Mouse (Mus musculus) G1E-ER4 (cell line): Measurements from ENCODE around the gene Ccl11. TPM values are rescaled to one million over a fixed set of nuclear protein-coding genes. Genes with fewer than 3 reads are reported as not detected.

Experiments used
- GATA1 ChIP-seq: IDR thresholded peaks from one replicate; pipeline ENCODE4 v1.8.0; 2012; ENCODE audit warnings: low read length, inconsistent platforms
- polyA plus RNA-seq: library from polyadenylated mRNA; stranded (reverse); fragments of >175 nt; gene quantifications from 2 replicates; pipeline ENCODE4 v1.2.3, GENCODE M21; 2012

The Ccl11 gene
- not detected in 2 replicates for polyA plus RNA-seq

DNA sequence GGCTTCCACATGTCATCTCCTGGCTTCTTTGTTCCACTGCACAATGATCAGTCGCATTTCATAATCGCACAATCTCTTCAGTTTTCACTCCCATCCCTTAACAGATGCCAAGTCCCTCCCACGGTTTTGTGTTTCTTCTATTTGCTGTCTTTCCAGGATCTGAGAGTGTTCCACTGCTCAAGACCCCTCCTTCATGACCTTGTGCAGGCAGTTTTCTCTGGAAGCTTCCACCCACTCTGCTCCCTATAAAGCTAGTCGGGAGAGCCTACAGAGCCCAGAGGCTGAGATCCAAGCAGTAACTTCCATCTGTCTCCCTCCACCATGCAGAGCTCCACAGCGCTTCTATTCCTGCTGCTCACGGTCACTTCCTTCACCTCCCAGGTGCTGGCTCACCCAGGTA lies at the start of gene Ccl11:
TSS of gene Ccl11 (plus strand) at position 178 of the 400 bp plus-strand sequence.
- TF ChIP-seq GATA1 = no peak

- TF ChIP-seq GATA1 = no peak
These were observed 47.5 kb upstream of the Ccl11 start for GRCm38 (mm10) chr11:82010115-82010514.

DNA sequence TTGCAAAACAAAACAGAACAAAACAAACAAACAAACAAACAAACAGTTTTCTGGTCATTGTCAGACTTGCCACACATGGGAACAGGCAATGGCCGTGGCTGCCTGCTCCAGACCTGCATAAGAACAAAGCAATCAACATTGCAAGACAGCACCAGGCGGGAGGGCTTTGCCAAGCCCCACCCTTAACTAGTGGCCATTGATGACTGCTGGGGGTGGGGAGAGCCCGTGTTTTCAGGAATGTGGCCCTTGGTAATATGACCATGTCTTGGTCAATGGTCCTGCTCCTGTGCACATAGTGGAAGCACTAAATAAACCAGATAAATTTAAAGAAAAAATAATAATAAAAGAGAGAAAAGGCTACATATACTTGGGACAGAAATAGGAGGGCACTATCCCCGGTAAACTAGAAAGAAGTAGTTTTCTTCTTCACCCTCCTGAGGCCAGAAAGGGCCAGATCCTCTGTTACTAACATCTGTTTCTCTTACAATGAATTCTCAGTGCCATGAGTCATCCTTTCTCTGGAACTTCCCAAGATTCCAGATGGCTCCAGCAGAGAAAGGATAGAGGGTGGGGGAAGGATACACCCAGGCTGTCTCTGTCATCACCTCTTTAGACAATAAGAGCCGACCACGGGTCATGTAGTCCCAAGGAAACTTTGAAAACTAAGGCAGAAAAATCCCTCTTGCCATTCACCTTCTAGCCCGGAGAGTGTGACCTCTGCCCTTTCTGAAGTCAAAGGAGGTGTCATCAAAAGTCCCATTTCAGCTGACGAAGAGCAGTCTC lies 46.0 kb upstream of the Ccl11 start:
- TF ChIP-seq GATA1 = no peak

GRCm38 (mm10) chr11:82013756-82014155 lies 43.9 kb upstream of the Ccl11 start:
- TF ChIP-seq GATA1 = no peak

- no peak for TF ChIP-seq GATA1
These were observed 42.6 kb upstream of the Ccl11 start for GRCm38 (mm10) chr11:82015066-82015465.

GRCm38 (mm10) chr11:82016181-82016780 lies 41.3 kb upstream of the Ccl11 start:
- no peak for TF ChIP-seq GATA1

DNA sequence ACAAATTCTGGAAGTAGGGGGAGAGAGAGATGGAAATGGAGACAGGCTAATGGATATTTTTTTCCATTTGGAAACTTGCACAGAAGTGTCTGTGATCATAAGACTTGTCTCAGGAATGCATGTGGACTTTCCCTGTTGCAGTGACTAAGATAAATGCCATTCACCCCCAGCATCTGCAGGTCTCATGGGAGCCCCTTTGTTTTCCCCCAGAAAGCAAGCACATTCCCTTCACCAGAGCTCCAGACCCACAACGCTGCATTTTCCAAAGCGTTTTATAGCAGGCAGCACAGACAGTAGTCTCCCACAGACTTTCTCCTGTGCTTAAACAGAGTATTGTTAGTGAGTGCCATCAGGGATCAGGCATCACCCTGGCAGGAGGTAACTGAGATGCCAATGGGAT lies 38.2 kb upstream of the Ccl11 start:
- TF ChIP-seq GATA1 = no peak

DNA sequence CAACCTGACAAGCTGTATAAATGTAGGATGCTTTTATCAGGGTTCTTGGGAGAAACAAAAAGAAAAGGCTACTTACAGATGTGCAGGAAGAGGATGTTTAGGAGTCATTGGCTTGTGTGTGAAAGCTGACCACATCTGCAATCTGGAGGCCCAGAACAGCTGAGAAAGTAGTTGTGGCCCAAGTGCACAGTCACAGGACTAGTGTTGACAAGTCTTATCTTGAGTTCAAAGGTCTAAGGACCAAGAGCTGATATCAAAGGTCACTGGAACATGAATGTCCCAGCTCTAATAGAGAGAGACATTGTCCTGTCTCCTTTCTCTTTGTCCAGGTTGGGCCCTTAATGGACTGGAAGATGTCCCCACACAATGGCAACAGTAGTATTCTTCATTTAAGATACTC lies 37.8 kb upstream of the Ccl11 start:
- TF ChIP-seq GATA1 = no peak

DNA sequence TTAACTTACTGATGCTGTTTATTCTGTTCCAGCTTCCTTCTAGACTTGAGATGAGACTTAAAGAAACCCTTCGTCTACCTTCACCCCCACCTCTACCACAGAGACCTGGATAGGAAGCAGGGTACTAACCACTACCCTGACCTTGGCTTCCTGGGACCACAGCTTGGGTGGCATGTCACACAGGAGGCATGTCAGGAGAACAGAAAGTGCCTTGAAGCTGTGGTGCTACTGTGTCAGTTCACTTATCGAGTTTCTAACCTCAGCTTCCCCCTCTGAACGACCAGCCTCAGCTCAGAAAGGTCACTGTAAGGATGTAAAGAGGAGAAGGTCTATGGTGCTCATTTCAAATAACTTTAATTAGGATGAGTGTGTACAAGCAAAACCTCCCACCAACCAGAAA lies 36.2 kb upstream of the Ccl11 start:
- no peak for TF ChIP-seq GATA1

DNA sequence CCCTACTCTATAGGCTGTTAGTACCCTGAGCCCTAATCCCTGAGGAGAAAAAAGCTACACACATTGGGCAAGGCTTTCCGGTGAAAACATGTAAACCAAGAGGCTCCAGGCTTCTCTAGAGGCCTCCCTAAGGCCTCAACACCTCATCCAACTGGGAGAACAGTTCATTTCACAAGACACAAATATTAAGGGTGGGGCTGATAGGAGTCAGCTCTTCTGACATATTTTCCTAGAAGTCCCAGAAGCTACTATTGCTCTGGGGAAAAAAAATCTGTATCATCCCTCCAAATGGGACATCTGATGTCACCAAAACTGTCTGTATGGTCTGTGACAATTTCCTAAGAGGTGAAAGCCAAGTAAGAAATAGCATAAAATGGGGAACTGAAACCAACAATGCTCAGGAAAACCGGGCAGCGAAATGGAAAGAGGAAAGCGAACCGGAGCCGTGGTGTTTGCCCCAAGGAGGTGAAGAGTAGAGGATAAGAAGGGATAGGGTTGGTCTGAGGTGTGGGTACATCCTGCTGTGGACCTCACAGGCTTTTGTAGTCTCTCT lies 35.0 kb upstream of the Ccl11 start:
- no peak for TF ChIP-seq GATA1

DNA sequence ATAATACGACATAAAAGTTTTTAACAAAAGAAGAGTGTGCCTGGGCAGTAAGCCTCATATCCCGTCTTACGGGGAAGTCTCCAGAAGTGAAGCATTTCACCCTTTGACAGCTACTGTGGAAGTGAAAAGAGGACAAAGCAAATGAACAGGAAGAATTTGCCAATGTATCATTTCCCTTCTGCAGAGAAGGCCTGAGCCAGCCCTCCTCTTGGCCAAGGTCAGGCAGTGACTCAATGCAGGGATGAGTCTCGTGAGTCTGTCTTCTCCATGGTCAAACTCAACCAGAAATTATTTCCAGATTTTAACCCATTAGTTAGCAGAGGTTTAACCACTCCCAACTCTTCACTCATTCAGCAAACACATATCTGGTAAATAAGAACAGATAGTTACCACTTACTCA lies 33.9 kb upstream of the Ccl11 start:
- no peak for TF ChIP-seq GATA1

DNA sequence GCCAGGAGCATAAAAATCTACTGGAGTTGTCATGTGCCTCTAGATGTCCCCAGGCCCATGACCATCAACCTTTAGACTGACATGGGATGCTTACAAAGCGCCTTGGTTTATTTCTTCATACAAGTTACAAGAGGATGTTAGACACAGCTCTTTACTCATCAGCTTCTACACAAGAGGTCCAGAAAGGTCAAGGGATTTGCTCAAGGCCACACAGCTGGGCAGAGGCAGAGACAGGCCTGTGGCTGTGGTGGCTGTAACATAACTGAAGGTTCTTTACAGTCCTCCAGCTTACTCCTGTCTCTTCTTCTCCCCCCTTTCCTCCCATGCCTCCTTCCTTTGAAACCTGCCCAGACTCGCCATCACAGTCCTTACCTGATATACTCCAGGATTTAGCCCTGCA lies 27.5 kb upstream of the Ccl11 start:
- no peak for TF ChIP-seq GATA1

DNA sequence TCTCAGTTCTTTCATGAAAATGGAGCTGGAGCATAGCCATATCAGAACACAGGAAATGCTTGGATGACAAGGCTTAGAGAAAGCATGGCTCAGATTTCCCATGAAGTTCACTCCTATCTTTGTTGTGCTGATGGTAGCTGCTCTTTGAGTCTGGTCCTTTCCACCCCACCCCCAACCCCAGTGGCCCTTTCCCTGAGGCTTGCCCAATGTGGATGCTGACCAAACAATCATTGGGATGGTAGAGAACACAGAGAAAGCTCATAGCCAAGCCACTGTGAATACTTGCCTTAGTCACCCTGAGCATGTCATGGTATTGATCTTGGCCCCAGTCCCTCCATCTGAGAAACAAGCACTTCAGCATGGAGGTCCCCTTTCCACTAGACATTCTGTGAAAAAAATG lies 25.5 kb upstream of the Ccl11 start:
- no peak for TF ChIP-seq GATA1

DNA sequence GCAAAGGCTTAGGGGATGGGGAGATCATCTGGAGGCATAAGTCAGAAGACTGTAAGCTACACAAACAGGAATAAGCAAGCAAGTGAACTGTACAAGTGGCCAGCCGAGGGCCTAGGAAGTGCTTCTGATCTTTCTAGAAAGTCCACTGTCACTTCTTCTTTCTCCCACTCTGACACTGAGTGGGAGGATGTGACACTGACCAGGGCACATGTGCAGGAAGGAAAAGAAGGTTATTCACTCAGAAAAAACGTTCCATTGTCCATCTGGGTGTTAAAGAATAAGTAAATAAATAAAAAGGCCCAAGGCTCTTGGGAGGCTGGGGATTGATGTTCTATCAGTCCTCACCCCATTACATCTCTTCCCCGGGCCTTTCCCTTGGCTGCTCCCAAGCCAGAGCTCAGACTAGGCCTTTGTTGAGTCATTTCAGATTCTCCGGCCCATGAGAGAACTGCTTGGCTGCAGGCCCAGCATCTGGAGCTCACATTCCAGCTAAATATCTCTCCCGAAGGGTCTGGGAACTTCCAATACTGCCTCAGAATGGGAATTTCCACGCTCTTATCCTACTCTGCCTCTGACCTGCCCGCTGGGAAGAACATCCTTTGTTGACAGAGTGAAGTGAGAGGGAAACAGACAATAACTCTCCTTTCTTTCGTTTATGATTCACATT lies 24.8 kb upstream of the Ccl11 start:
- TF ChIP-seq GATA1 = no peak

DNA sequence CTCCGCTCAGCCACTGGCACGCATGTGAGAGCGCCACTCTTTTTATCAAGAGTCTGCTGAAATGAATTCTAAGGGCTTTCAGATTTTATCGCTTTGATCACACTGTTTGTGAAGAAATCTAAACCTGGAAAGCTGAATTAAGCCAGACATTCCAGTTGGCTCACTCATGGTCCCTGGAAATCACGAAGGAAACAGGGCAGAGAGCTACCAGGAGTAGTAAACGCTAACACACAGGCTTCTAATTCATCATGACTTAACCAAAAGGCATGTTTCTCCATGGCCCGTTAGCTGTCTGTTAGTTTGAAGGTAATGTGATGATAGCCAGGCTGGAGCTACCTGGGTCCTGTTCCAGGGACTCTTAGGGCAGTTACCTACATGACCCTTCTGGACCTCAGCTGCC lies 23.2 kb upstream of the Ccl11 start:
- TF ChIP-seq GATA1 = no peak

DNA sequence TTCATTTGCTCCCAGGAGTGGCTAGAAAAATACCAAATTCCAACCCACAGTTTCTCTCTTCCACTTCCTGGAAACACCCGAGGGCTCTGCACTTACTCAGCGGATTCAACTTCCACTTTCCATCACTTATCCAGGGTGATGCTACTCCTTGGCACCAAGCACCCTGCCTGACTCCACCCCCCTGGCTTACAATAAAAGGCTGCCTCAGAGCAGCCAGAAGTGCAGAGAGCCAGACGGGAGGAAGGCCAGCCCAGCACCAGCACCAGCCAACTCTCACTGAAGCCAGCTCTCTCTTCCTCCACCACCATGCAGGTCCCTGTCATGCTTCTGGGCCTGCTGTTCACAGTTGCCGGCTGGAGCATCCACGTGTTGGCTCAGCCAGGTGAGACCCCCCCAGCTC lies 22.3 kb upstream of the Ccl11 start, which contains the start of gene Ccl2:
TSS of gene Ccl2 (plus strand) at position 216 of the 400 bp plus-strand sequence.
- TF ChIP-seq GATA1 = no peak
